Mouse (Mus musculus) neural tube, embryonic 15.5 days (tissue): ENCODE measurements around the gene Trmt112. TPM values are rescaled to one million over a fixed set of nuclear protein-coding genes. Genes with fewer than 3 reads are reported as not detected.

Experiments used
- ATAC-seq: fragments of 200-750 bp; cut with Nextera tagmentation; 2 replicates; pipeline ENCODE4 v1.8.0; 2017; ENCODE audit warnings: mild to moderate bottlenecking, moderate TSS enrichment, moderate library complexity; ENCODE audit not compliant: low FRiP score
- H3K27ac ChIP-seq: fragments of 300-500 bp; sonication (generic); replicated peaks from 2 replicates; pipeline ENCODE4 v1.5.1; 2015; ENCODE audit warnings: mild to moderate bottlenecking, inconsistent platforms
- H3K27me3 ChIP-seq: fragments of 300-500 bp; sonication (generic); replicated peaks from 2 replicates; pipeline ENCODE4 v1.6.1; 2015; ENCODE audit warnings: inconsistent platforms
- H3K36me3 ChIP-seq: fragments of 300-500 bp; sonication (generic); 2 replicates; pipeline ENCODE4 v1.6.1; 2015; ENCODE audit warnings: inconsistent platforms
- H3K4me1 ChIP-seq: fragments of 300-500 bp; sonication (generic); 2 replicates; pipeline ENCODE4 v1.6.1; 2015; ENCODE audit warnings: inconsistent platforms
- H3K4me2 ChIP-seq: fragments of 300-500 bp; sonication (generic); 2 replicates; pipeline ENCODE4 v1.6.1; 2015; ENCODE audit warnings: inconsistent platforms, mild to moderate bottlenecking, moderate library complexity
- H3K4me3 ChIP-seq: fragments of 300-500 bp; sonication (generic); replicated peaks from 2 replicates; pipeline ENCODE4 v1.5.1; 2015; ENCODE audit warnings: mild to moderate bottlenecking, inconsistent platforms
- H3K9ac ChIP-seq: fragments of 300-500 bp; sonication (generic); replicated peaks from 2 replicates; pipeline ENCODE4 v1.6.1; 2015; ENCODE audit warnings: mild to moderate bottlenecking, inconsistent platforms
- H3K9me3 ChIP-seq: fragments of 300-500 bp; sonication (generic); replicated peaks from 2 replicates; pipeline ENCODE4 v1.6.1; 2016; ENCODE audit warnings: inconsistent platforms
- WGBS: fragments of 180-500 bp; shearing (Covaris S2); methylation state at CpG from one replicate; pipeline ENCODE4 v1.1.7; 2015; ENCODE audit warnings: mixed read lengths; 5-methylcytosine and 5-hydroxymethylcytosine counted together
- polyA plus RNA-seq: library from polyadenylated mRNA; unstranded; fragments of >200 nt; fragmentation: Nextera tagmentation; extraction: Ambion mirVana; gene quantifications from 2 replicates; pipeline ENCODE4 v1.2.1, GENCODE M21; 2015

The Trmt112 gene
- polyA plus RNA-seq, 1 experiment from 2014 or later, result 103 TPM

- Histone ChIP-seq H3K27ac (peak within 1 kb of the TSS; percentile 96), H3K27me3 (peaks cover 5% of the 10 kb centered on the region; the same call in 1 of the 2 replicates), H3K4me1 (peaks cover 56% of the 10 kb centered on the region), H3K4me2 (peak within 1 kb of the TSS; percentile 99), H3K9ac (peak within 1 kb of the TSS; percentile 97), H3K36me3 (peaks cover 17% of the 10 kb centered on the region; the same call in 1 of the 2 replicates), H3K9me3 (no peaks in the 10 kb centered on the region), H3K4me3 (peak within 1 kb of the TSS; percentile 78)
- ATAC-seq, result peak; percentile 87
- WGBS, result under 1% methylated on average over 27 of the region's 27 CpGs
Measured at GRCm38 (mm10) chr19:6942249-6942691, 32.8 kb downstream of the Trmt112 start, which contains the start of gene Gpr137. Gene Gpr137 (minus strand): TSS chr19:6942480.

- peak overlapping the region; percentile 96 for H3K27ac ChIP-seq
- ATAC-seq, result no peak; the same call in 1 of the 2 replicates
- H3K27me3 ChIP-seq, result 0 out of 2 replicates have a peak, but pooled peaks cover 1% of the 10 kb centered on the region
- 32% methylated on average over 5 of the region's 5 CpGs for WGBS
- peak overlapping the region; percentile 78 for H3K4me3 ChIP-seq
- peaks cover 53% of the 10 kb centered on the region for H3K4me1 ChIP-seq
- H3K9me3 ChIP-seq, result no peaks in the 10 kb centered on the region
- peak overlapping the region; percentile 99 for H3K4me2 ChIP-seq
- peaks cover 14% of the 10 kb centered on the region; the same call in 1 of the 2 replicates for H3K36me3 ChIP-seq
- H3K9ac ChIP-seq, result peak overlapping the region; percentile 97
Measured at GRCm38 (mm10) chr19:6942764-6943163, 33.3 kb downstream of the Trmt112 start.

GRCm38 (mm10) chr19:6943709-6944108 lies 34.2 kb downstream of the Trmt112 start:
- H3K27ac ChIP-seq, result no peak overlapping the region
- H3K4me1 ChIP-seq, result peaks cover 43% of the 10 kb centered on the region
- H3K27me3 ChIP-seq, result no peaks in the 10 kb centered on the region
- no peak overlapping the region for H3K4me3 ChIP-seq
- no peak for ATAC-seq
- H3K4me2 ChIP-seq, result 0 out of 2 replicates have a peak overlapping the region, but pooled peaks have one; percentile 5
- no peak overlapping the region for H3K9ac ChIP-seq
- WGBS, result 91% methylated on average over 6 of the region's 6 CpGs
- peaks cover 11% of the 10 kb centered on the region; the same call in 1 of the 2 replicates for H3K36me3 ChIP-seq
- no peaks in the 10 kb centered on the region for H3K9me3 ChIP-seq

- ATAC-seq, result no peak
- Histone ChIP-seq H3K9me3 (no peaks in the 10 kb centered on the region), H3K9ac (no peak overlapping the region), H3K4me3 (no peak overlapping the region), H3K4me2 (no peak overlapping the region), H3K36me3 (peaks cover 11% of the 10 kb centered on the region; the same call in 1 of the 2 replicates), H3K27me3 (no peaks in the 10 kb centered on the region), H3K27ac (no peak overlapping the region), H3K4me1 (peaks cover 38% of the 10 kb centered on the region)
- WGBS, result 45% methylated on average over 4 of the region's 4 CpGs
Measured at GRCm38 (mm10) chr19:6947742-6948141, 38.2 kb downstream of the Trmt112 start.

- peaks cover 38% of the 10 kb centered on the region for H3K4me1 ChIP-seq
- no peaks in the 10 kb centered on the region for H3K9me3 ChIP-seq
- no peaks in the 10 kb centered on the region for H3K27me3 ChIP-seq
- no peak overlapping the region for H3K27ac ChIP-seq
- ATAC-seq, result no peak
- H3K9ac ChIP-seq, result no peak overlapping the region
- no peak overlapping the region for H3K4me2 ChIP-seq
- no peak overlapping the region for H3K4me3 ChIP-seq
- 74% methylated on average over 4 of the region's 4 CpGs for WGBS
- peaks cover 11% of the 10 kb centered on the region; the same call in 1 of the 2 replicates for H3K36me3 ChIP-seq
Measured at GRCm38 (mm10) chr19:6948186-6948585, 38.7 kb downstream of the Trmt112 start.

- Histone ChIP-seq H3K4me2 (peak overlapping the region; percentile 99), H3K27ac (no peak overlapping the region), H3K4me3 (no peak overlapping the region)
Measured at GRCm38 (mm10) chr19:6949532-6949931, 40.0 kb downstream of the Trmt112 start.

GRCm38 (mm10) chr19:6949951-6950350 lies 40.5 kb downstream of the Trmt112 start:
- WGBS, result 53% methylated on average over 5 of the region's 5 CpGs
- Histone ChIP-seq H3K27ac (peak overlapping the region; percentile 90), H3K27me3 (no peaks in the 10 kb centered on the region), H3K9me3 (no peaks in the 10 kb centered on the region), H3K4me2 (peak overlapping the region; percentile 99), H3K36me3 (peaks cover 14% of the 10 kb centered on the region; the same call in 1 of the 2 replicates), H3K9ac (peak overlapping the region; percentile 58), H3K4me1 (peaks cover 33% of the 10 kb centered on the region), H3K4me3 (peak overlapping the region; percentile 56)
- 0 out of 2 replicates have a peak, but pooled peaks have one; percentile 0 for ATAC-seq

More at GRCm38 (mm10) chr19:6949532-6949931, 40.0 kb downstream of the Trmt112 start:
- no peak for ATAC-seq
- Histone ChIP-seq H3K4me1 (peaks cover 33% of the 10 kb centered on the region), H3K9ac (no peak overlapping the region), H3K27me3 (no peaks in the 10 kb centered on the region), H3K9me3 (no peaks in the 10 kb centered on the region), H3K36me3 (peaks cover 11% of the 10 kb centered on the region; the same call in 1 of the 2 replicates)
- 88% methylated on average over 5 of the region's 5 CpGs for WGBS

GRCm38 (mm10) chr19:6950613-6951153 lies 41.2 kb downstream of the Trmt112 start:
- peak; percentile 70 for ATAC-seq
- no peaks in the 10 kb centered on the region for H3K9me3 ChIP-seq
- H3K27me3 ChIP-seq, result no peaks in the 10 kb centered on the region
- WGBS, result under 1% methylated on average over 28 of the region's 28 CpGs
- H3K36me3 ChIP-seq, result peaks cover 18% of the 10 kb centered on the region; the same call in 1 of the 2 replicates
- H3K4me2 ChIP-seq, result peak overlapping the region; percentile 99
- peak overlapping the region; percentile 56 for H3K4me3 ChIP-seq
- peak overlapping the region; percentile 90 for H3K27ac ChIP-seq
- H3K4me1 ChIP-seq, result peaks cover 33% of the 10 kb centered on the region
- peak overlapping the region; percentile 58 for H3K9ac ChIP-seq

GRCm38 (mm10) chr19:6951381-6951968 lies 42.0 kb downstream of the Trmt112 start:
- Histone ChIP-seq H3K4me3 (peak overlapping the region; percentile 56), H3K4me1 (peaks cover 33% of the 10 kb centered on the region), H3K9me3 (no peaks in the 10 kb centered on the region), H3K27ac (peak overlapping the region; percentile 90), H3K36me3 (peaks cover 15% of the 10 kb centered on the region; the same call in 1 of the 2 replicates), H3K4me2 (peak overlapping the region; percentile 99), H3K27me3 (no peaks in the 10 kb centered on the region), H3K9ac (peak overlapping the region; percentile 58)
- peak; percentile 88 for ATAC-seq
- WGBS, result under 1% methylated on average over 35 of the region's 35 CpGs

- WGBS, result 4% methylated on average over 31 of the region's 31 CpGs
- Histone ChIP-seq H3K27me3 (no peaks in the 10 kb centered on the region), H3K27ac (peak overlapping the region; percentile 90), H3K9me3 (no peaks in the 10 kb centered on the region), H3K4me1 (peaks cover 33% of the 10 kb centered on the region), H3K4me3 (peak overlapping the region; percentile 56), H3K4me2 (peak overlapping the region; percentile 99), H3K36me3 (peaks cover 11% of the 10 kb centered on the region; the same call in 1 of the 2 replicates), H3K9ac (peak overlapping the region; percentile 58)
- ATAC-seq, result peak; percentile 33
Measured at GRCm38 (mm10) chr19:6951994-6952711, 42.7 kb downstream of the Trmt112 start.

GRCm38 (mm10) chr19:6952712-6953037 lies 43.2 kb downstream of the Trmt112 start:
- H3K9ac ChIP-seq, result peak overlapping the region; percentile 58
- 42% methylated on average over 3 of the region's 3 CpGs for WGBS
- ATAC-seq, result no peak

More at GRCm38 (mm10) chr19:6952712-6953037, 43.2 kb downstream of the Trmt112 start:
- H3K4me1 ChIP-seq, result peaks cover 33% of the 10 kb centered on the region
- peaks cover 11% of the 10 kb centered on the region; the same call in 1 of the 2 replicates for H3K36me3 ChIP-seq
- peak overlapping the region; percentile 56 for H3K4me3 ChIP-seq
- H3K4me2 ChIP-seq, result peak overlapping the region; percentile 99
- no peaks in the 10 kb centered on the region for H3K27me3 ChIP-seq
- H3K27ac ChIP-seq, result peak overlapping the region; percentile 90
- no peaks in the 10 kb centered on the region for H3K9me3 ChIP-seq
